Mouse (Mus musculus): Measurements from ENCODE around the gene Golga2. TPM values are rescaled to one million over a fixed set of nuclear protein-coding genes. Genes with fewer than 3 reads are reported as not detected.

The Golga2 gene
- 24.6 and 33.2 TPM in 2 replicates for polyA plus RNA-seq (2012; rRNA removed; ENCODE audit: low replicate concordance)

DNA sequence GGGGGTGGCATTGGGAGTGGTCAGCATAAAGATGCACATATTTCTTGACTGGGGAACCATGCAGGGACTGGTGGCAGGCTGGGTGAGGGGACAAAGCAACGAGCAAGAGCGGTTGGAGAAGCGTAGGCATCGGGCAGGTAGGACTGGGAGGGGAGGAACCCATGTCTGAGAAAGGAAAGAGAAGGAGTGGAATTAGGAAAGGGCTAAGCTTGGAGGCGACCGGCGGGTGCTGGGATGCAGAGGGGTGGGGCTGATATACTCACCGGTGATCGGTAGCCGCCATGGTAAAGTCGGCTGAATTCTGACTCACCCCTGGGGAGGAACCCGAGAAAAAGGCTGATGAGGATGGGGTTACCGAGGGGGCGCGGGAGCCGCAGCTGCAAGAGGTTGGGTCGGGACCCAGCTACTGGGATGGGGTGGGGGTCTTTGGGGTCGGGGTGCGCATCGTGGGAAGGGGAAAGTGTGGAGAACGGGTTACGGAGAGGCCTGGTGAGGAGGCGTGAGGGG is at the start of gene Golga2:
Golga2 (plus strand) TSS at position 51 of the 507 bp plus-strand sequence.

DNA sequence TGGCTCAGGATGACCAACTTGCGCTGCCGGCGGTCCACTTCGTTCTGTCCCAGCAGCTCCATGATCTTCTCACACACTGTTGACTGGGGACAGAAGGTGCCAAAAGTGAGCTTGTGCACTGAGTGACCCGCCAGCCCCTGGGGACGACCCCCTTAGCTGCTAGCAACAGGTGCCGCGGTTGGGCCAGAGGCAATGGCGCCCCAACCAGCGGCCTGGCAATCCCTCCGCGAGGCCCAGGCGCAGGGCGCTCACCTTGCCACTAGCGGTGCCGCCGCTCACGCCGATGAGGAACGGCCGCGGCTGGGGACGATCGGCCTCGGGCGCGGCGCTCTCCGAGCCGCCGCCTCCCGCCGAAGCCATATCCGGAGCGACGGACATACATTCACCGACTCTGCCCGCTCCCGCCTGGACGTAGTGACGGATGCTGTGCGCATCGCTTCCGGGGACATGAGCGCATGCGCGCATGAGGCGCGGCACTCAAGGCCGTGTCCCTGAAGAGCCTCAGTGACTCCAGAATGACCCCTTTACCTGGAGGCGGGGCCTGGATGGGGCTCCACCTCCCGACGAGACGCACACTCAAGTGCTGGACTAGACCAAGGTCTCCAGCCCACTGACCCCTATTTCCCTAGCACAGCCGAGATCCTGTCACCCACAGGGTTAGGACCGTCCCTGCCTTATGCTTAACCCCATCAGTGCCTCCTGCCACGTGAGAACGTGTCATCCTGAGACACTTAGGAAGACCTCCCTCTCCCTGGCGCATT is 27.3 kb upstream of the Golga2 start, which contains the start of gene Uck1:
Uck1 (minus strand) TSS at position 503 of the 761 bp plus-strand sequence.

DNA sequence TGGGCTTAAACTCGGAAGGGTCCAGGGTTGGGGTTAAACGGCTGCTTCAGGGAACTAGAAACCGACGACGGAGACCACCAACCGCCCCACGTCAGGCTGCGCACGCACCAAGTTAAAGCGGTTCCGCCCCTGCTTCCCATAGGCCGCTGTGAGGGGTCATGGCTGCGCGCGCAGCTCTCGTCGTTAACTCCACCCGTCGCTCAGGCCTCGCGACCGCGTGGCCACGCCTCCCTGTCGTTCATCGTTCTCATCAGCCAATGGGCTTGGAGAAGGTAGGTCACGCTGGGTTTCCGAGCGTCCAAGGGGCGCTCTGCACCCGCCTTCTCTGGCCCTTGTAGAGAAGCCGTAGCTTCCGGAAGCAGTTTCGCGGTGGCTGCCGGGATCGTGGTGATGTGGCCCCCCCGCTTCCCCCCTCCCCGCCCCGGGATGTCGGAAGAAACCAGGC is 761 bp downstream of the Golga2 start, which contains the start of gene Swi5:
Swi5 (minus strand) TSS at position 153 of the 445 bp plus-strand sequence.

DNA sequence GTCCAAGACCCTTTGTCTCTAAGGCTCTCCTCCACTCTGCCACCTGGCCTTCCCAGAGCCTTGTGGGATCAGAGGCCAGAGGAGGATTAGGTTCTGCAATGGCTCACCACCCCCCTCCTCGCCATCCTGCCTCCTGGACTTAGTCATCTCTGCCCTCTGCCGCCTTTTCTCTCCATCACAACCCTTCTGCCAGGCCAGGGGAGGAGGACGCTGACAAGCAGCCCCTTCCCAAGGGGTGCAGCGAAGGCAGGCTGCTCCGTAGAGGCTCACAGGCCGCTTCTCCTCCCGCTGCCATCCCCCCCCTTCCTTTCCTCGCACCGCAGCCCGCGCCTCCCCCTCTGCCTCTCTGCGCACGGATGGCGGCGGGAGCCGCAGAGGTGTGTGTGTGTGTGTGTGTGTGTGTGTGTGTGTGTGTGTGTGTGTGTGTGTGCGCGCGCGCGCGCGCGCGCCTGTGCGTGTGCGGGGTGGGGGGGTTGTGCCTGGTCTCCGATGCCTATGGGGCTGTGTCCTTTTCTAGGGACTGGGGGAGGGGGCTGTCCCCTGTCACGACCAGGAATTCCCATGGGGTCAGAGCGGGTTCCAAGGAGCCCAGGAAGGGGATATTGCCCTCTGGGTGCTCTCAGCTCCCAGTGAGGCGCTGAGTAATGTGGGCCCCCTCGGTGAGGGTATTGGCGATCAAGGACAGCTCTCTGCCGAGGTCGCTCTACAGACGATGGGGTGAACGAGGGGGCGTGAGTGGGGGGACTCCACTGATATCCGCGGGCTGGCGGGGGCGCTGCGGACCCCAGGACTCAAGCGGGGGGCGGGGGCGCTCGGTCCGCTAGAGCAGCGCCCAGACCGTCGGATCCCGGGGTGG is 65.2 kb downstream of the Golga2 start, which contains the start of gene Ciz1:
Ciz1 (plus strand) TSS at position 177 of the 856 bp plus-strand sequence.

DNA sequence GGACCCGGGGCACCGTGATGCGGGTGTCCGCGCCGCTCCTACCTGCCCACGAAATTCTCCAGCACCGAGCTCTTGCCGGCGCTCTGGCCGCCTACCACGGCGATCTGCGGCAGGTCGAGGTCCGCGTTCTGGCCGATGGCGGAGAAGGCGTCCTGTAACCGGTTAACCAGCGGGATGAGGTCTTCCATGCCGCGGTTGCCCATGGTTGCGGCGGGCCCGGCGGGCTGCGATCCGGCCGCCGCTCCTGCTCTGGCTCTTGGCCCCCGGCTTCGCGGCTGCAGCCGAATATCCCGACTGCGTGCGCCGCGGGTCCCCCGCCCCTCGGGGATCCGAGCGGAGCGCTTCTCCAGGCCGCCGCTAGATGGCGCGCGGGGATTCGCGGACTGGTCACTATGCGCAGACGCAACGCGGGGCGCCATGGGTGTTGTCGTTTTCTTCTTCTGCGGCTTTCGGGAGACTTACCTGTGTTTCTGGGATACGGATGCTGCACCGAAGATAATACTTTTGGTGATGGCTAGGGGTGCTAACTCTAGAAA is 65.9 kb downstream of the Golga2 start, which contains the start of gene Dnm1:
Dnm1 (minus strand) TSS at position 332 of the 536 bp plus-strand sequence.

Other genes with a start within 250 kb of the Golga2 start
- gene Fam78a, start 202.5 kb upstream of the Golga2 start, polyA plus RNA-seq (2012; rRNA removed; ENCODE audit: low replicate concordance), result 11.9 and 14.6 TPM in 2 replicates
- 4.6 and 5.2 TPM in 2 replicates for gene Plpp7, start 191.9 kb upstream of the Golga2 start, polyA plus RNA-seq (2012; rRNA removed; ENCODE audit: low replicate concordance)
- gene Prrc2b, start 136.3 kb upstream of the Golga2 start, polyA plus RNA-seq (2012; rRNA removed; ENCODE audit: low replicate concordance), result 11.5 and 21.9 TPM in 2 replicates
- 18.0 and 22.4 TPM in 2 replicates for gene Pomt1, start 50.8 kb upstream of the Golga2 start, polyA plus RNA-seq (2012; rRNA removed; ENCODE audit: low replicate concordance)
- gene Uck1, start 27.2 kb upstream of the Golga2 start, polyA plus RNA-seq (2012; rRNA removed; ENCODE audit: low replicate concordance), result 64.0 and 65.4 TPM in 2 replicates
- gene Swi5, start 691 bp downstream of the Golga2 start, polyA plus RNA-seq (2012; rRNA removed; ENCODE audit: low replicate concordance), result 96.7 and 222 TPM in 2 replicates
- 152 and 178 TPM in 2 replicates for gene Ciz1, start 64.9 kb downstream of the Golga2 start, polyA plus RNA-seq (2012; rRNA removed; ENCODE audit: low replicate concordance)
- 604 and 726 TPM in 2 replicates for gene Dnm1, start 66.0 kb downstream of the Golga2 start, polyA plus RNA-seq (2012; rRNA removed; ENCODE audit: low replicate concordance)
- 179 and 196 TPM in 2 replicates for gene 1110008P14Rik, start 94.6 kb downstream of the Golga2 start, polyA plus RNA-seq (2012; rRNA removed; ENCODE audit: low replicate concordance)
- gene Lcn2, start 100.9 kb downstream of the Golga2 start, polyA plus RNA-seq (2012; rRNA removed; ENCODE audit: low replicate concordance), result 6.7 and 7.2 TPM in 2 replicates
- 28.3 and 40.4 TPM in 2 replicates for gene Ptges2, start 108.5 kb downstream of the Golga2 start, polyA plus RNA-seq (2012; rRNA removed; ENCODE audit: low replicate concordance)
- gene Naif1, start 163.1 kb downstream of the Golga2 start, polyA plus RNA-seq (2012; rRNA removed; ENCODE audit: low replicate concordance), result 3.1 and 3.6 TPM in 2 replicates
- 16.3 and 25.6 TPM in 2 replicates for gene Slc25a25, start 164.1 kb downstream of the Golga2 start, polyA plus RNA-seq (2012; rRNA removed; ENCODE audit: low replicate concordance)
- 56.6 and 105 TPM in 2 replicates for gene Fam102a, start 247.9 kb downstream of the Golga2 start, polyA plus RNA-seq (2012; rRNA removed; ENCODE audit: low replicate concordance)